In the genomic region with DNA sequence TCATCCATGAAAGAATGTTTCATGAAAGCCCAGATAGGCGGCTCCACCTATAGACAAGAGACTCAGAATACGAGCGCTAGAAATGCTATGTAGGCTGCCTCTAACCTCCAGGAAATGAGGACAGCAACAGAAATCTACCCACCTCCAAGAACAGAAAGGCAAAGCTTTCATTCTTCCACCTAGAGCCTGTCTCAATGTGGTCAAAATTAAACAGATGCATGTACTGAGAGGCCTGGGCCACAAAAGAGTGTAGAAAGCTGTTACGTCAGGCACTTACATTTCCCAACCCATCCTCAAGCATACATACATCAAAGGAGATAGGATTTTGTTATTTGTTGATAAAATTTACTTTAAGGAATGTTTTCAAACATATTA, we compare ENCODE assay signal across 23 mouse cellular contexts.
"Had no signal": no experiment of that assay in that cellular context is flagged by ENCODE, and none has a peak within 500 bp of the region (broad histone marks: within the 10 kb centered on the region; RNA-seq: fewer than 3 reads in every experiment).

No protein-coding gene starts in this region.

- H3K27me3 ChIP-seq: kidney, embryonic 15.5 days; limb, embryonic 12.5 days; limb, embryonic 15.5 days; liver, embryonic 12.5 days; liver, embryonic 15.5 days; lung, embryonic 15.5 days; midbrain, embryonic 15.5 days had no signal

- H3K36me3 ChIP-seq: kidney, embryonic 15.5 days; limb, embryonic 12.5 days; limb, embryonic 15.5 days; liver, embryonic 12.5 days; liver, embryonic 15.5 days; lung, embryonic 15.5 days; midbrain, embryonic 15.5 days had no signal

- H3K4me3 ChIP-seq: kidney, embryonic 15.5 days; limb, embryonic 12.5 days; limb, embryonic 15.5 days; liver, embryonic 12.5 days; liver, embryonic 15.5 days; lung, embryonic 15.5 days; midbrain, embryonic 15.5 days; myocyte had no signal

- ATAC-seq: liver, embryonic 12.5 days; midbrain, embryonic 15.5 days had no signal

- DNase-seq: kidney, adult 11 months; kidney, adult 8-10 months; kidney, postnatal 10 days; kidney, postnatal 36 days; left cerebral cortex, postnatal 4 days; lung, adult 18-20 months; lung, postnatal 10 days; lung, postnatal 36 days; right cerebral cortex, postnatal 14 days; right cerebral cortex, postnatal 4 days; thymus, adult 2 months; thymus, postnatal 14 days; thymus, postnatal 4 days had no signal

- H3K9me3 ChIP-seq: kidney, embryonic 15.5 days; limb, embryonic 12.5 days; limb, embryonic 15.5 days; liver, embryonic 15.5 days; lung, embryonic 15.5 days; midbrain, embryonic 15.5 days had no signal

- H3K4me1 ChIP-seq: kidney, embryonic 15.5 days; limb, embryonic 12.5 days; limb, embryonic 15.5 days; liver, embryonic 12.5 days; liver, embryonic 15.5 days; lung, embryonic 15.5 days; midbrain, embryonic 15.5 days had no signal

- H3K9ac ChIP-seq: kidney, embryonic 15.5 days; limb, embryonic 12.5 days; limb, embryonic 15.5 days; liver, embryonic 12.5 days; liver, embryonic 15.5 days; lung, embryonic 15.5 days; midbrain, embryonic 15.5 days had no signal

- H3K27ac ChIP-seq: kidney, embryonic 15.5 days; limb, embryonic 12.5 days; limb, embryonic 15.5 days; liver, embryonic 12.5 days; liver, embryonic 15.5 days; lung, embryonic 15.5 days; midbrain, embryonic 15.5 days; stomach, postnatal 0 days had no signal

- H3K4me2 ChIP-seq: kidney, embryonic 15.5 days; limb, embryonic 12.5 days; limb, embryonic 15.5 days; liver, embryonic 12.5 days; liver, embryonic 15.5 days; lung, embryonic 15.5 days; midbrain, embryonic 11.5 days; midbrain, embryonic 15.5 days had no signal
